Mouse (Mus musculus) stomach, postnatal 0 days (tissue): ENCODE results near the gene Adora2a.

Experiments
- CTCF ChIP-seq: IDR thresholded peaks from 2 replicates; pipeline ENCODE4 v1.5.1; 2016; ENCODE audit warnings: antibody characterized with exemption, low read depth, mild to moderate bottlenecking, moderate library complexity
- EP300 ChIP-seq: optimal IDR thresholded peaks from 2 replicates; pipeline ENCODE3; 2016; ENCODE audit warnings: antibody characterized with exemption

GRCm38 (mm10) chr10:75350564-75350963, 33.9 kb downstream of the Adora2a start:
- TF ChIP-seq CTCF (no peak), EP300 (no peak)
